Mouse (Mus musculus): ENCODE measurements around the gene 1700020L24Rik.
A peak's percentile ranks its signal among the peaks of the same experiment; 100 is the strongest.

1700020L24Rik gene

DNA sequence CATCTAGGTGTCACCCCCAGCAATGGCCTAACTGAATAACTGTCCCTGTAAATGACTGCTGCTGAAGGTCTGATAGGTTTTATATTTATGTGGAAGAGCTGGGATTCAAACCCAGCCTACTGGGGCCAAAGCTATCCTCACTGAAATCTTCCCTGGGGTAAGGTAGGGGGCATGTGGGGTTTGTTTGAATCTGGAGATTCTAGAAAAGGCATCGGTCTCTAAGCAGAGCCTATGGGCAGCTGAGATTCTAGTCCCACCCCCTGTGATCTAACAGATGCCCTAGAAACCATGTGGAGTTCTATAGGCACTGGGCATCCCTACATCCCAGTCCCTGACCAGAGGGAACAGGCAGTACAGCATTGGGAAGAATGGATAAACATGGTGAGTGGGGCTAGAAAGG lies at the start of gene 1700020L24Rik:
Gene 1700020L24Rik, plus strand, starts transcription at position 301 of the 400 bp plus-strand sequence.
- DNase-seq = no peak

DNA sequence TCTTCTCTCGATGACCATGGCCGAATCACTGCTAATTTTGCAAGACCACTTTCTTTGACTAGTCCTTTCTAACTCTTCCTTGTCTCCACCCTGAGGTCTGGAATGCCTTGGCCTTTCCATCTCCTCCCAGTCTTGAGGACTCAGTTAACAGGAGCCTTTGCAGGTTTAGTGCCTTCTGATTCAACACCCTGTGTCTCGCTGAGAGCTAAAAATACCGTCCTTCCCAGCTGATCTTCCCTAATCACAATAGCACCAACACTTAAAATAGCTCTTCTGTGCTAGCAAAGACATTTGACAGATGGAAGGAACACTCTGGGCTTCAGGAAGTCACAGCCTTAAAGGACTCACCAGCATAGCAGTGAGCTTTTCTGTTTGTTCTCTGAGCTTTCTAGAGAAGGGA lies 44.4 kb upstream of the 1700020L24Rik start:
- DNase-seq = no peak

DNA sequence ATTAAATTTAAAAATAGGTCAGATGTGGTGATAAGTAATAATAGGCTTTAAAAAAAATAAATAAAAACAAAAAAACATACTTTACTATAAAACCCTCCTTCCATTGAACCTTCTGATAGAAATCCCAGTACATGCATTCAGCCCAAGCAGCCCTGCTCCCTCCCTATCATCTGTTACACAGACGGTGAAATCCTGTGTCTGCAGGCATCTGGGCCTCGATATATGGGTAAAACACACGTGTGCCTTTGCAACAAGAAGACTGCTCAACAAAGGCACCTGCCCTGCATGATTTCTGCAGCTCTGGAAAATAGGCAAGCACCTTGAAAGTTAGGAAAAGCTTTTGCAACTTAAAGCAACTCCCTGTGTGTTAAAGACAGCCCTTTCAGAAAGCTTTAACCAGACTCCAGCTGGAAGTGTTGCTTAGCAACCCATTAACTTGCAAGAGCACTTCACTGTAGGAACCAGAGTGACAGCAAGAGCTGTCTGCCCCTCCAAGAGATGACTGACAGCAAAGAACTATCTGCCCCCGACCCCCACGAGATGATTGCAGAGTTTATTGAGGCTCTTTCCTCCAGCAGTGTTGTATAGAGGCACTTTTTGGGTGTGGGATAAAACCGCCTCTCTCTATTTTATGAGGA lies 42.6 kb upstream of the 1700020L24Rik start:
- DNase-seq = no peak

DNA sequence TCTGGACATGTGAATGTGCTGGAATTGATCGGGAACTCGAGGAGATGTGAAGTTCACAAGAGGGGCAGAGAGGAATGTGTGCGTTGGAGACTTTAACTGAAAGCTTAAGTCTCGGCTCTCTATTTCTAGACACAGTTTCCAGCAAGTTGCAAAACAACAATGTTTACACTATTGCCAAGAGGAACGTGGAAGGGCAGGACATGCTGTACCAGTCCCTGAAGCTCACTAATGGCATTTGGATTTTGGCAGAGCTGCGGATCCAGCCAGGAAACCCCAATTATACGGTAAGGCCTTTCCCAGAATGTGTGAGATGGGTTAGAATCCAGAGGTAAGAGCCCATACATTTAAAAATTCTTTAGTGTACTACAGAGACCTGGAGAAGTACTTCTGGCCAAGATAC lies 39.9 kb upstream of the 1700020L24Rik start:
- no peak for DNase-seq

DNA sequence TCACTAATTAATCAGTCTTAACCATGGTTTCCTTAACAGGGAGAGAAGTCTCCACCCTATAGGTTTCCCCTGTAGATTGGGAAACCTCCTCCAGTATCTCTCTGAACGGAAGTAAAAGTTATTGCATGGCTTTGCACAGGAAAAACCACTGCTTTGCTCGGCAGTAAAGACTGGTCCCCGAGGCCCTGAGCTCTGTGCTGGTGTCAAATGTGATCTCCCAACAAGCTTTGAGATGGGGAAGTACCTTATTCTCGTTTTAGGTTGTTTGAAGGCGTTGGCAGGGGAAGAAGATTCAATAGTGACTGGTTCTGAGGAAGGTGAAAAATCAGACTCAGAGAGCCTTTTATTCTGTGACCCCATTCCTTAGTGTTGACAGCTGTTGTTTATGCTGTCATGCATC lies 38.8 kb upstream of the 1700020L24Rik start:
- DNase-seq = no peak

DNA sequence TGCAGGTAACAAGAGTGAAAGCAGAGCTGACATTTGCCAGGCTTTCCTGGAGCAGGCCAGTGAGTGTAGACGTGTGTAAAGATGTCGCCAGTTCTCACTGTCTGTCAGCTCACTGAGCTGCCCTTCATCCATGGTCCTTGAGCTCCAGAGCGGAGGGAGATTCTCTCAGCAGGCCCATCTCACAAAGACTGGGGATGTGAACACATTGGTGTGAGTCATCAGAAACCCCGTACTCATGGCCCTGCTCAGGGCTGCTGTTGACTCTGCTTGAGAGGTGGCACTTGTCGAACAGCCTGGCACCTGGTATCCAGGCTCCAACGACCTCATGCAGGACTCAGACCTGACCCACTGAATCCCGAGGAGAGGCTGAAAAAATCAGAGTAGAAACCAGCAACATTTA lies 33.7 kb upstream of the 1700020L24Rik start:
- DNase-seq = no peak

DNA sequence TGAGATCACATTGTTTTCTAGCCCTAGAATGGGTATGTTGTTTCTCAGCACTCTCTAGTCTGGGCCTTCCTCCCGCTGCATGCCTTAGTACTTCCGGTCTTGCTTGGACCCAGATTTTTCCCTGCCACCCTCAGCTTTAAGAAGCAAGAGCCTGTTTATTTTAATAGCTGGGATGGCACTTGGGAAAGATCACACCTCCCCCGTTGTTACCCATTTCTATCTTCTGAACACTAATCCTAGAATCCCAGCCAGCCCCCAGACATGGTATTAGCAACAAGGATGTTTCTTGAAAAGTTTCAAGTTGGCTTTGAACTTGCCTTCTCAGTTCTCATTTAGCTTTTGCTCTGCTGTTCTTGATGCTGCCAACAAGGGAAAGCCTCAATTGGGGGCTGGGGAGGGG lies 31.1 kb upstream of the 1700020L24Rik start:
- no peak for DNase-seq

DNA sequence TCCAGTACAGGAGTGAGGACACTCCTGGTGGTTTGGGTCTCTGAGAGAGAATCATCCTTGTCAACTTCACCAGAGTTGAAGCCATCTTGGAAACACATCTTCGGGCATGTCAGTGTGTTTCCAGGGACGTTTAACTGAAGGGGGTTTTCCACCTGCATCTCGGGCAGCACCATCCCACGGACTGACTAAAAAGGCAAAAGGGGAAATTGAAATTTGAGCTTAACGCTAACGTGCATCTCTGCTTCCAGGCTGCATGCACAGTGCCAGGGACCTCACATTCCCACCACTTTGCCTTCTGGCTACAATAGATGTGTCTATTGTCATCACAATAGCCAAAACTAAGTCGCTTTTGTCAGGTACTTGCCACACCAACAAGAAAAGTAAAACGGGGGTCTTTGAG lies 29.2 kb upstream of the 1700020L24Rik start:
- no peak for DNase-seq

DNA sequence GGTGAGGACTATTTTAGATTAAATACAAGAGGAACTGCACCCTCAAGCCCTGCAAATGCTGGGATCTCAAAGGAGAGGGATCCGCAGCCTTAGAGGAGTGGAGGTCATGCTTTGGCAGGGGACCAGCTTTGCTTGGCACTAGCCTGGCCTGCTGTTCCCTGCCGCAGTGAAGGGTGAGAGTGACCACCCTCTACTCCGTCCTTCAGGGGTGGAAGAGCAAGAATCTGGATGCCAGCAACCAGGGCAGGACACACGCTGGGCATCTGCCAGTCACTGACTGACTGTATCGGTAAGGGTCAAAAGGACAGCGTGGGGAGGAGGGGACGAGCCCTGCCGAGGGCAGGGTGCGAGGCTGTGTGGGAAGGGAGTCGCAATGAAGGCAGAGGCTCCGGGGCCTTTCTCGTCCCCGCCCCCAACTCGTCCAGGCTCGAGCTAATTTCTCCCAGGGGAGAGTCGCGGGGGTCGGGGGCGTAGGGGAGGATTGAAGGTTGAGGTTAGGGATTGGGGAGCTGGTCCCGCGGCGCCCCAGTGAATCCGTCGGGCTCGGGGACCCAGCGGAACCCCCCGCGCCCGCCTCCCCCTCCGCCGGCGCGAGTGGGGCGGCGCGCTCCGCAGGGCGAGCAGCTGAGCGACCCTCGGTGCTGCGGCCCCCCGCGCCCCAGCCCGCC lies 28.3 kb upstream of the 1700020L24Rik start, which contains the start of gene Rasl10b:
Gene Rasl10b, plus strand, starts transcription at position 51 of the 668 bp plus-strand sequence.
- peak; percentile 59 for DNase-seq

DNA sequence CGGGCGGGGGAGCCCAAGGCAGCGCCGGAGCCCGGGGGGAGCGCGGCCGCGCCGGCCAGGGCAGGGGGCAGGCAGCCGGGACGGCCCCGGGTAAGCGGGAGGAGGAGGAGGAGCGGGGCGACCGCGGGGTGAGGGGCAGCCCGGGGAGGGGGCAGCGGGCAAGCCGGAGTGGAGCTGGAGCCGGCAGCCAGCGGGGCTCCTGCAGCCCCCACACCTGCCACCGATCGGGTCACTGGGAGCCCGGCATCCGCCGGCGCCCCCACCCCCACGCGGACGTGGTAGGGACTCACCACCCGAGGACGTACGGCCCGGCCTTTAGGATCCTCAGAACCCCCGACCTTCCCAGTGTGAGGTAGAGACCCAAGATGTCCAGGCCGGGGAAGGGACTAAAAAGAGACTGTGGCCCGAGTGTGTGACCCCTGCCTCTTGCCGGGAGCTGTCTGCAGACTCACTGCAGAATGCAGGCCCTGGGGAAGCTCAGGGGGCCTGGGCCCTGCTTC lies 27.6 kb upstream of the 1700020L24Rik start:
- DNase-seq = no peak

DNA sequence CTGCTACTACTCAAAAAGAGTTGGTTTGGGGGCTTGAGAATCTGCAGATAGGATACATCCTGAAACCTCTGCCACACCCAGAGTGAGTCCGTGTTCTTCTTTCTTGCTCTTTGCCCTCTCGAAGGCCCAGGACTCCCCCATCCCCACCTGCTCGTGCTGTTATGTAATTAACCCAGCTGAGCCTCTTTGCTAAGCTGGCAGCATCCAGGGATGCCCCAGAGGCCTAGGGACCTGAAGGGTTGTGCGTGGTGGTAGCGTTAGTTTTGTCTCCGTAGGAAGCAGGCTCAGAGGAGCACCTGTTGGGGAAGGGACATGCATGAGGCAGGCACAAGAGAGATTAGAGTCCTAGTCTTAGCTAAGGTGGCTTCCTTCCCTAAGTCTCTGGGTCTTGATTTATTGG lies 27.0 kb upstream of the 1700020L24Rik start:
- DNase-seq = no peak

DNA sequence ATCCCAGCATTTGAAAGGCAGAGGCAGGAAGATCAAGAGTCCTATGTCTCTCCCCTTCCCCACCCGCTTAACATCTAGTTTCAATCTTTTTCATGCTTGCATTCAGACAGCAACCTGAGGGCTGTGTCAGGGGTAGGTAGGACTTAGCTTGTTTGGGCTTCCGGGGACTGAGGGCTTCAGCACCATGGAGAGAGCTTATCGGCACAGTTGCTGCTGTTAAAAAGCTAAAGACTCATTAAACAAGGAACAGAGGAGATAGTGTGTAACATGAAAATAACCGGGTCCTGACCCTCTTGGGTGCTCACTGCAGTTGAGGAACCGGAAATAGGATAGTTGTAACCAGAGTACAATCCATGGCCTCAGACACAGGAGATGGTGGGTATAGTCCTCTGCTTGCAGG lies 20.4 kb upstream of the 1700020L24Rik start:
- peak; percentile 65 for DNase-seq

DNA sequence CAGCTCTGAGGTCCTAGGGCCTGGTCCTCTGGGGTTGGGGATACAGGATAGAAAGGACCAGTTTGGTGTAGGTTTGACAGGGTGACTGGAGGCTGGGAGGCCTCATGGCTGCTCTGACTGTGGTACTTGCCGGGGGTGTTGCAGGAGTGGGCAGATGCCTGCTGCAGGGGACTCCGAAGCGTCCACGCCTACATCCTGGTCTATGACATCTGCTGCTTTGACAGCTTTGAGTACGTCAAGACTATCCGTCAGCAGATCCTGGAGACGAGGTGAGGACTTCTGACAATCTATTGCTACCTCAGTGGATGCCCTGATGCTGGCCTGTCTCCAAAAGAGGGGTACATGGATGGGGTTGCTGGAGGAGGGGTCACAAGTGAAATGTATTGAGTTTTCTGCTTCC lies 19.8 kb upstream of the 1700020L24Rik start:
- DNase-seq = no peak

DNA sequence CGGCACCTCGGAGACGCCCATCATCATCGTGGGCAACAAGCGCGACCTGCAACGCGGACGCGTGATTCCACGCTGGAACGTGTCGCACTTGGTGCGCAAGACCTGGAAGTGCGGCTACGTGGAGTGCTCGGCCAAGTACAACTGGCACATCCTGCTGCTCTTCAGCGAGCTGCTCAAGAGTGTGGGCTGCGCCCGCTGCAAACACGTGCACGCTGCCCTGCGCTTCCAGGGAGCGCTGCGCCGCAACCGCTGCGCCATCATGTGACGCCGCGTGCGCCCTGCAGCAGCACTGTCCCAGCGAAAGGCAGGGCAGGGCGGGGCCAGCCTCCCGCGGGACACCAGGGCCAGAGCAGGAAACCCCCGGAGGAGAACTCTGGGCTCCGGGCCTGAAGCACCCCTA lies 18.9 kb upstream of the 1700020L24Rik start:
- no peak for DNase-seq

DNA sequence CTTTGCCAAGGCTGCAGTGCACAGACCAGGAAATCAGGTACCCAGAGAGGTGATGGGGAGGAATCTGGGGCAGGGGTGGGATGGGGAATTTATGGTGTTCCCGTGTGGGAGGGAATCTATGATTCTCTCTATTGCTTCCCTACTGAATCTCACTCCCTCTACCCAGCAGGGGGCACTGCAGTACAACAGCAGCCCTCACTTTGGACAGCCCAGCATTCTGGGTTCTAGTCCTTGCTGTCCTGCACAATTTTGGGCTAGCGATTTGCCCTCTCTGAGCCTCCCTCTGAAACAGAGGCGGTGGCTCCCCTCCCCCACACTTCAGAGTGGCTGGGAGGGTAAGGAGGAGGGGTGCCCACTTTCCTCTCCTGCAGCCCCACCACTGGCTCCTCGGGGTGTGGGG lies 17.1 kb upstream of the 1700020L24Rik start:
- DNase-seq = no peak

DNA sequence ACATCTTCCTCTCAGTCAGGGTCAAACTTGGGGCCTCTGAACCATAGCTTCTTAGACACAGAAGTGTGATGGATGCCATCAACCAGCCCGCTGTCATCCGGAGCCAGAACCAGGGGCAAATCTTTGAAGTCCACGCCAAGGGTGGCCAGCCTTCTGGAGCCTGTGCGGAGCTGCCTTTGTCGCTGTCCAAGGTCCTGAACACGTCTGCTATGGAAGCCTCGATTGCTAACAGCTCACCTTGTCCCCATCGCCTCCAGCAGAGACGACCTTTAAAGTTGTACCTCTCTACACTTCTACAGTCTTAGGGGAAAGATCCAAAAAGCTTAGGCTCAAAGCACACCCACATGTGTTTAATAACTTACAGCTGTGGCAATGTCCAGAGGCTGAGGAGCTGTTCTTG lies 16.2 kb upstream of the 1700020L24Rik start:
- peak; percentile 74 for DNase-seq

DNA sequence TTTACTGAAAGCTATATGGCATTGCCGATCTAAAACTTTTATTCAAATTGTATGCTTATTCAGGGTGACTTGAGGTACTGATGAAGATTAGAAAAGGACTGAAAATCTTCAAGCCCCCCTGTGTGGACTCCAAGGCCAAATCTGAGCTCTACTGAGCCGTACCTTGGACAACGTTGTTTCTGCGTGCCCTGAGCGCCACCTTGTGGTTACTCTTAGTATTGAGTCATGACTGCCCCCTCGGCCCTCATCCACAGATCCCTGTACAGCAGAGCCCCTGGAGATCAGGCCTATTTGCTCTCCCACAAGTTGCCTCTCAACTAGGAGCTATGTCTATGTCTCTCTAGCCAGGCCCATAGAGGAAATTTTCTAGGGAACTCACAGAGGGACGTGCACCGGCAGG lies 12.8 kb upstream of the 1700020L24Rik start:
- DNase-seq = peak; percentile 69

DNA sequence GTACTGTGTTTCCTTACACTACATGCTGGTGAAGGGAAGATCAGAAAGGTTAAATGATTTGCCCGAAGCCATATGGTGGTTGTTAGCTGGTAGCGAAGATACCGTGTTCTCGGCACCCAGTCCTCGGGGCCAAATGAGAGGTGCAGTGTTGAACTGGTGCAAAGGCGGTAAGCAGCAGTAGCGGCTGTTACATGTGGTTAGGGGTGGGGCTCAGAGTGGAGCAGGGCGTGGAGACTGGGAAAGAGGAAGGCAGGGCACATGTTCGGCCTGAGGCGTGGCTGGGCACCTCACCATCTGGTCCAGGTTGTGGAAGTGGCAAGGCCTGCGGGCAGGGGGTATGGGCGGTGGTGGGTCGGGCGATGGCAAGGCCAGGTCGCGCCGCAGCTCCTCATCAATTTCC lies 10.5 kb upstream of the 1700020L24Rik start:
- DNase-seq = no peak

DNA sequence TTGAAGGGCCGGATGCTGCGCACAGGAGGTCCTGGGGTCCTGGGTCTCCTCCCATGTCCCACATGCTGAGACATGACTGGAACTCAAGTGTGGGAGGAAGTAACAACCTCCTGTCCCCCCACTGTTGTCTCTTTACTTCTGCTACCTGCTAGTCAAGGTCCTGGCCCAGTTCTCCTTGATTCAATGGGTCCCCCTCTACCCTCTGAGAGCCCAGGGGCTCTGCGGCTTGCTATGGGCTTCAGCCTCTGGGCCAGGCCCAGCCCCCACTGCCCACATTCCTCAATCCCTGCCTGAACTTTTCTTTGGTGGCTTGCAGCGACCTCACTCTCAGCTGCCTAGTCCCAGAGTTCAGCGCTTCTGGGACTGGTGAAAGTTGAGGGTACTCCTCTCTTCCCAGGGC lies 8.1 kb upstream of the 1700020L24Rik start, which contains the start of gene Gas2l2:
Gene Gas2l2, minus strand, starts transcription at position 101 of the 400 bp plus-strand sequence.
- DNase-seq = no peak

DNA sequence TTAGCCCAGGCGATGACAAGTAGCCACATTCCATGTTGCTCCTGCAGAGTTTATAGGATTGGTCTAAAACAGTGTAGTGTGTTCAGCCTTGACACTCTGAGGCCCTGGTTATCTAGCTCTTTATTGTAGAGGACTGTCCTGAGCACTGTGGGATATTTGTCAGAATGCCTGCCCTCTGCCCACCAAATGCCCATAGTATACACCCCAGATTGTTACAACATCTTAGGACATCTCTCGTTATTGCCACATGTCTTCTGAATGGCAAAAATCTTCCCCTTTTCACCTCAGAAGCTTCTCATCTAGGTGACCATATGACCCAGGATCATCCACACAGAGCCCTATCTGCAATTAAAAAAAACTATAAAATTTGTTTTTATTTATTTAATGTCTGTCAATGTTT lies 4.9 kb upstream of the 1700020L24Rik start:
- no peak for DNase-seq

DNA sequence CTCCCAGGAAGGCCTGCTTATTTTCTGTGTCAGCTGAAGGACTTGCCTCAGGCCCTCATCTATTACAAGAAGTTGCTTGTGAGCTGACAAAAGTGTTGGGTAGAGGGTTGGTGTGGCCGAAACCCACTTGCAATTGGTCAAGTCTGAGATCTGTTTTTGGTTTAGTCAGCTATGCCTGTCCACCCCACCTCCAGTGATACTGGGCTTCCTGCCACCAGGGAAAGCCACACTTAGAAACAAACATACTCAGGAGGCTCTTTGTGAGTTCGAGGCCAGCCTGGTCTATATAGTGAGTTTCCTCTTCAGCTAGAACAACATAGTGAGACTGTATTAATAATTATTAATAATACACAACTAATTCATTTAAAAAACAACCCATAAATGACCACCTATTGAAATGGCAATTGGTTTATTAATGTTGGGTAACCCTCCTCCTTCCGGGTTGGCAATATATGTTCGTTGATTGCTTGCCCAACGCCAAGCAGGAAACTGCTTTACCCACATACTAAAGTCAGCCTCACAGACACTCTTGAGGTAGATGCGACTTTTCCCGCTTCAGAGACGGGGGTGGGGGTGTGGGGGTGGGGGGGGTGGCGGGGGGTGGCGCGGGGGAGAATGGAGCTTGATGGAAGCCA lies 2.1 kb downstream of the 1700020L24Rik start:
- no peak for DNase-seq

DNA sequence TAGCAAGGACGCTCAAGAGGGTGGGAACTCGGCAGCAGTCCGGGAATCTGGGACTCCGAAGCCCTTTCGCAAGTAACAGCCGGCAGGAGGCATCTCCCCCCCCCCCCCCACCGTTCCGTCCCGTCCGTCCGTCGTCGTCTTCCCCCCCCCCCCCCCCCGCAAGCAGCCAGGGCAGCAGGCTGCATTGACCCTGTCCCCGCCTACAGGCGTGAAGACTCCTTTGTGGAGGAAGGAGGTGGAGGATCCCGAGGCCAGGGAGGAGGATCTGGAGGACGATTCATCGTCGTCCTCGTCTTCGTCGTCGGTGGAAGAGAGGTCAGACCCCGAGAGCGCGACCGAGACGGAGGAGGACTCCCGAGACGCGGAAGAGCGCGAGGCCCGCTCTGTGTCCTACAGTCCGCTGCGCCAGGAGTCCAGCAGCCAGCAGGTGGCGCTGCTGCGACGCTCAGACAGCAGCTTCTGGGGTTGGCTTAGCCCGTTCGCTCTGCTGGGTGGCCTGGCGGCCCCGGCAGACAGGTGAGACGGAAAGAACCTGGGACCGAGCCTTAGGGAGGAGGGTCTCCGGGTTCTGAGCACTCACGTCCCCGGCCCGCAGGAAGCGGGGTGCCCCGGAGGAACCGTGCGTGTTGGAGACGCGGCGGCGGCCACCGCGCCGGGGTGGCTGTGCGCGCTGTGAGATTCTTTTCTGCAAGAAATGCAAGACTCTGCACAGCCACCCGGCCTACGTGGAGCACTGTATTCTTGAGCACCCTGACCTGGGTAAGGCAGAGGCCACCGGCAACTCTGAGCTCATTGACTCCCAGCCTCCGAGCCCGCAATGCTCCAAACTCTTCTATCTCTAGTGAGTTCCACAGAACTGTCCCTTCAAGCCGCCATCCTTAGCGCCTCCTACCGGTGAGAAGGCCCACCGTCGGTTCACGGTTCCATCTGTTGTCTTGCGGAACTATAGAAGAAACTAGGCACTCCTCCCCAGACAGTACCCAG lies 2.9 kb downstream of the 1700020L24Rik start:
- DNase-seq = peak; percentile 91

DNA sequence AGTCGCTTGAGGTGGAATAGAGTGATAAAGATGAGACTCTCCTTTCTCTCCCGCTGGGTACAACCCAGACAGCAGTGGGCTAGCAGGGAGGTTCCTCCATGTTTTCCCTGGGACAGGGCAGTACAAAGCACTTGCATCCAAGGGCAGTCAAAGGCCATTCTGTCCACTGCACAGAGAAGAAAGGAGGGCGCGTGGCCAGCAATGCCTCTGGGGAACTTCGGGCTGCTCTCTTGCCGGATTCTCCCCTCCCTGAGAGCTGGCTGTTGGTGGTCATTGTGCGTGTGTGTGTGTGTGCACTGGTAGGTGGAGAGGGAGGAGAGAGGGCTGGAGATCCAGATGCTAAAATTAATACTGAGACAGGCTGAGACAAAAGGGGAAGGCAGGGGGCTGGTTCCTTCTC lies 3.8 kb downstream of the 1700020L24Rik start:
- DNase-seq = no peak
